Mouse (Mus musculus) liver, adult 2 months (tissue): Measurements from ENCODE around the gene Adgrl2. TPM values are rescaled to one million over a fixed set of nuclear protein-coding genes. Genes with fewer than 3 reads are reported as not detected.

Source experiments
- DNase-seq: peaks from one replicate; pipeline ENCODE4 v3.0.0-alpha.2; 2011; ENCODE audit warnings: low read depth, low spot score; ENCODE audit errors: extremely low read depth
- H3K27ac ChIP-seq: fragments of 200-500 bp; replicated peaks from 2 replicates; pipeline ENCODE4 v1.5.1; 2012; ENCODE audit warnings: low read depth, mild to moderate bottlenecking, control low read depth, inconsistent platforms, low read length; ENCODE audit not compliant: insufficient read depth
- H3K27me3 ChIP-seq: fragments of 200-500 bp; 2 replicates; pipeline ENCODE4 v1.6.1; 2012; ENCODE audit warnings: mild to moderate bottlenecking, moderate library complexity, low read length, inconsistent platforms; ENCODE audit not compliant: control insufficient read depth, insufficient read depth
- H3K36me3 ChIP-seq: fragments of 200-500 bp; 2 replicates; pipeline ENCODE4 v1.6.1; 2012; ENCODE audit warnings: low read length, inconsistent platforms; ENCODE audit not compliant: control insufficient read depth, insufficient read depth
- H3K4me1 ChIP-seq: fragments of 200-500 bp; 2 replicates; pipeline ENCODE4 v1.6.1; 2011; ENCODE audit warnings: low read length; ENCODE audit not compliant: control insufficient read depth, insufficient read depth
- H3K4me3 ChIP-seq: fragments of 200-500 bp; 2 replicates; pipeline ENCODE4 v1.5.1; 2011; ENCODE audit warnings: low read depth, mild to moderate bottlenecking, control low read depth, low read length, moderate library complexity; ENCODE audit not compliant: insufficient read depth
- H3K79me2 ChIP-seq: fragments of 200-500 bp; 2 replicates; pipeline ENCODE4 v1.6.1; 2012; ENCODE audit warnings: inconsistent platforms, mild to moderate bottlenecking, low read length, moderate library complexity; ENCODE audit not compliant: control insufficient read depth, insufficient read depth
- H3K9ac ChIP-seq: fragments of 200-500 bp; 2 replicates; pipeline ENCODE4 v1.6.1; 2012; ENCODE audit warnings: low read depth, mild to moderate bottlenecking, control low read depth, inconsistent platforms, low read length
- CTCF ChIP-seq: fragments of 200-500 bp; IDR thresholded peaks from 2 replicates; pipeline ENCODE4 v1.5.1; 2011; ENCODE audit warnings: low read depth, low read length, control low read depth
- POLR2A ChIP-seq: fragments of 200-500 bp; IDR thresholded peaks from 2 replicates; pipeline ENCODE4 v1.6.1; 2011; ENCODE audit warnings: low read length, control low read depth; ENCODE audit not compliant: insufficient read depth; ENCODE audit errors: extremely low read depth
- WGBS: fragments of 180-500 bp; shearing (Covaris S2); methylation state at CpG from one replicate; pipeline ENCODE4 v1.1.7; 2018; 5-methylcytosine and 5-hydroxymethylcytosine counted together
- polyA plus RNA-seq: library from polyadenylated mRNA; depleted of rRNA; stranded (reverse); fragments of >200 nt; gene quantifications from 2 replicates; pipeline ENCODE4 v1.2.3, GENCODE M21; 2012
- total RNA-seq: library from RNA; depleted of rRNA; stranded (reverse); fragments of >200 nt; gene quantifications from 2 replicates; pipeline ENCODE4 v1.2.3, GENCODE M21; 2014

The Adgrl2 gene
- total and polyA plus RNA-seq, 2 experiments = 26.2 to 27.9 TPM

GRCm38 (mm10) chr3:148898535-148899250, 91.7 kb downstream of the Adgrl2 start:
- DNase-seq = peak; percentile 63
- Histone ChIP-seq H3K4me1 (peaks cover 30% of the 10 kb centered on the region), H3K79me2 (peaks cover 45% of the 10 kb centered on the region; the same call in 1 of the 2 replicates), H3K27me3 (no peaks in the 10 kb centered on the region), H3K4me3 (no peak overlapping the region), H3K9ac (no peak overlapping the region), H3K27ac (0 out of 2 replicates have a peak overlapping the region, but pooled peaks have one; percentile 7), H3K36me3 (no peaks in the 10 kb centered on the region)
- 63% methylated on average over 8 of the region's 8 CpGs for WGBS
- TF ChIP-seq CTCF (no peak), POLR2A (no peak)

- Histone ChIP-seq H3K36me3 (no peaks in the 10 kb centered on the region), H3K4me3 (no peak overlapping the region), H3K27me3 (no peaks in the 10 kb centered on the region), H3K79me2 (peaks cover 52% of the 10 kb centered on the region; the same call in 1 of the 2 replicates), H3K9ac (no peak overlapping the region), H3K27ac (no peak overlapping the region), H3K4me1 (peaks cover 33% of the 10 kb centered on the region)
- 78% methylated on average over 10 of the region's 10 CpGs for WGBS
- peak; percentile 46 for DNase-seq
- TF ChIP-seq CTCF (no peak), POLR2A (no peak)
Measured at GRCm38 (mm10) chr3:148896281-148896680, 94.1 kb downstream of the Adgrl2 start.

GRCm38 (mm10) chr3:148895396-148896109, 94.8 kb downstream of the Adgrl2 start:
- H3K27ac ChIP-seq = no peak overlapping the region
- peaks cover 50% of the 10 kb centered on the region; the same call in 1 of the 2 replicates for H3K79me2 ChIP-seq
- no peak for DNase-seq
- 80% methylated on average over 13 of the region's 13 CpGs for WGBS
- no peaks in the 10 kb centered on the region for H3K27me3 ChIP-seq
- H3K4me3 ChIP-seq = no peak overlapping the region
- H3K36me3 ChIP-seq = no peaks in the 10 kb centered on the region
- H3K9ac ChIP-seq = no peak overlapping the region
- H3K4me1 ChIP-seq = peaks cover 29% of the 10 kb centered on the region
- TF ChIP-seq POLR2A (no peak), CTCF (no peak)

DNA sequence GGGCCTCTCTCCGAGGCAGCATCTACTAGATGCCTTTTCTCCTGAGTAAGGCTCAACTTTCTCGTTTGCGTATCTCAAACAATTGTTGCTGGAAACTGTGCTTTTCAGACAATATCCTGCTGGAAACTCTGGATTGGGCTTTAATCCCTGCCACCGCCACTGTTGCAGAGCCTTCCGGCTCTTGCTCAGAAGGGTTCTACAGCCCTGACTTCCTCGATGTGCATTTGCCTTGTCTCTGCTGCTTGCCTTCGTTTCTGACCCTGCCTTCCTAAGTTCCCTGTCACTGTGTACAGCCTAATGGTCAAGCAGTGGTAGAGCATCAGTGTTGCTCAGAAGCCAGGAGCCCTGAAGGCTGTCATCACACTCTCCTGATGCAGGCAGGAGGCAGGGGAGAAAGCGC, 95.5 kb downstream of the Adgrl2 start:
- H3K36me3 ChIP-seq = no peaks in the 10 kb centered on the region
- TF ChIP-seq CTCF = no peak
- no peak for TF ChIP-seq POLR2A
- 70% methylated on average over 8 of the region's 8 CpGs for WGBS
- H3K4me3 ChIP-seq = no peak overlapping the region
- no peak overlapping the region for H3K9ac ChIP-seq
- H3K79me2 ChIP-seq = peaks cover 46% of the 10 kb centered on the region; the same call in 1 of the 2 replicates
- H3K27me3 ChIP-seq = no peaks in the 10 kb centered on the region
- no peak overlapping the region; the same call in 1 of the 2 replicates for H3K27ac ChIP-seq
- no peak for DNase-seq
- H3K4me1 ChIP-seq = peaks cover 24% of the 10 kb centered on the region

DNA sequence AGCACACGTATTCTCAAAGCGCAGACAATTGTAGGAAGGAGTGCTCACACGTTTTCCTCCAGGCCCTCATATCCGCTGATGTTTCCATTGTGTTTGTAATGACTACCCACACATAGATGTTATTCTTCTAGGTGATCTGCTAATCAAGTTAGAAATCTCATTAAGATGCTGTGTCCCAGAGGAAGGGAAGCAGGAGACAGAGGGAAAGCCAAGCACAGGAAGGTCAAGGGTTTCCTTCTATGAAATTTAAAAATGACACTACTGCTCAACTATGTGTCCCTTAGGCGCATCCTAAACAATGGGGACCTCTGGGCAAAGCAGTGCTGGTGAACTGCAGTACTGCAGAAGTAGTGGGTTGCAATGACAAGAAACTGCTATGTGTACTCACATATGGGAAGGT, 102.5 kb downstream of the Adgrl2 start:
- peaks cover 13% of the 10 kb centered on the region for H3K4me1 ChIP-seq
- 89% methylated on average over 5 of the region's 5 CpGs for WGBS
- no peak for DNase-seq
- H3K27ac ChIP-seq = no peak overlapping the region
- no peaks in the 10 kb centered on the region for H3K36me3 ChIP-seq
- no peak for TF ChIP-seq CTCF
- no peak for TF ChIP-seq POLR2A
- no peak overlapping the region for H3K9ac ChIP-seq
- H3K27me3 ChIP-seq = no peaks in the 10 kb centered on the region
- H3K4me3 ChIP-seq = no peak overlapping the region
- peaks cover 33% of the 10 kb centered on the region for H3K79me2 ChIP-seq
